Mouse (Mus musculus): ENCODE results near the gene Ghdc.

GRCm38 (mm10) chr11:100810516-100810915 is 39.8 kb upstream of the Ghdc start:
- TF ChIP-seq POLR2A (IDR thresholded peaks at IDR 0.05; ENCODE audit: insufficient read depth, low read depth, low read length) (no peak), CTCF (IDR thresholded peaks at IDR 0.05; ENCODE audit: insufficient read depth, low read depth, low read length) (no peak)
